Mouse (Mus musculus) G1E (cell line): ENCODE measurements around the gene Rabl6.

Experiments
- CTCF ChIP-seq: IDR thresholded peaks from 2 replicates; pipeline ENCODE4 v1.5.1; 2012; ENCODE audit warnings: low read depth, low read length, inconsistent platforms, mixed read lengths
- GATA2 ChIP-seq: IDR thresholded peaks from 2 replicates; pipeline ENCODE4 v1.6.1; 2012; ENCODE audit warnings: low read depth, low read length, inconsistent platforms, borderline replicate concordance
- TAL1 ChIP-seq: conservative IDR thresholded peaks from 2 replicates; pipeline ENCODE4 v1.6.1; 2012; ENCODE audit warnings: low read depth, low read length, inconsistent platforms, mixed read lengths

GRCm38 (mm10) chr2:25541644-25542367 is 66.5 kb downstream of the Rabl6 start:
- TF ChIP-seq GATA2 (no peak), TAL1 (no peak), CTCF (no peak)
